Mouse (Mus musculus): ENCODE measurements around the gene Crybg1.

Crybg1 gene

DNA sequence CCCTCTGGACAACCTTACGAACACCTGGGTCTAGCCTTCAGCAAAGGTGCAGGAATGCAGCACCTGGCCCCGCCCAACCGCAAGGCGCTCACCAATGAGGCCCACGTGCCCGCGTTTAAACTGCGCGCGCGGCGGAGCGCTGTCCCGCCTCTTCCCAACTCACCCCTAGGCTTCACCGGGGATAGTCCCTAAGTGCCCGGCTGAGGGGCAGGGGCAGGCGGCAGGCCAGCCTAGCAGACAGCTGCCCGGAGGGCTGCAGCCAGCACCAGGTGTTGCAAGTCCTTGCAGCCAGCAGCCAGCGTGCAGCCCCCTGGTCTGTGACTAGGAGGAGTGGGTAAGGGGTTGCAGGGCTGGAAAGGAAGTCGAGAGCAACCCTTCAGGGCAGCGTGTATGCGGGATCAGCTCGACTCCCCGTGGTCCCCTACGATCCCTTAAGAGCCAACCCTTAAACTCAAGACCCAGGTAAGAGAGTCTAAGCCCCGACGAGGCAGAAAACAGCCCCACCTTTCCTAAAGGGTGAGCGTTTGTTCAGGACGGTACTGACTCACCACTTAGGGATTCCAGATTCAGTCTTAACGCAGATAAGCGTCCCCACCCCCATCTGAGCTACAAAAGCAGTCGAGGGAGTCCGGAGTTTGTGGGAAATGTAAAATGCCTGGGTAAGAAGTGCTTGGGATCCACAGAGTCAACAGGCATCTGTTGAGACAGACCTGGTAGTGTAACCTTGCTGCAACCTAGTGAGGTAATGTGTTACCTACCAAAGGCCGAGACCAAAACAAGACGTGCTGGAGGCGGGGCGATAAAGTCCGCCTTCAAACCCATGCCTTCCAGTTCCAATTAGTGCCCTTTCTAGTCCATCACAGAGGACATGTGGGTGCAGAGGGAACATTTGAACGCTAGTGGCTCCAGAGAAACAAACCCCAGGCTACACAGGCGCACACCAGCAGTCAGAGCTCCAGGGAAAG lies 142.7 kb downstream of the Crybg1 start:
- peak; percentile 67 for DNase-seq (ENCODE audit: low read depth, low spot score)

DNA sequence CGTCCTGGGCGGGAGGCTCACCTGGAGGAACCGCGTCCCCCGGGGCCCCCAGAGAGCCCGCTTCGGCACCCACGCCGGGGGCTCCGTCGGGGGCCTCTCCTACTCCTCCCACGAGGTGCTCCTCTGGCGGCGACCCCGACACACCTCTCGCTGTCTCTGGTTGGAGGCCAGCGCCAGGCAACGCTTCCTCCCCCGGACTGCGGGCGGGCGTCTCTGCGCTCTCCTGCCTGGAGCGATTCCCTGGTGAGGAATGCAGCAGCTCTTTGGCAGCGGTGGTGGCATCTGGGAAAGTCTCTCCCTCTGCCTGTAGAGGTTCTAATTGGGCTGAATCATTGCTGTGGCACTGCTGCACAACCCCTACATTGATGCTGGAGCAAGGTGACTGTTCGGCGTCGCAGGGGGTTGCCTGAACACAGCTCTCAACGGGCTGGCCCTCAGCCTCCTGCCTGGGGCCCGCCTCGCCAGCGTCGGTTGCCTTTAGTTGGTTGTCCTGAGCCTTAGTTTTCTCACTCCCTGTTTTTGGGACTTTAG lies 144.4 kb downstream of the Crybg1 start:
- DNase-seq (ENCODE audit: low read depth, low spot score), result peak; percentile 47

DNA sequence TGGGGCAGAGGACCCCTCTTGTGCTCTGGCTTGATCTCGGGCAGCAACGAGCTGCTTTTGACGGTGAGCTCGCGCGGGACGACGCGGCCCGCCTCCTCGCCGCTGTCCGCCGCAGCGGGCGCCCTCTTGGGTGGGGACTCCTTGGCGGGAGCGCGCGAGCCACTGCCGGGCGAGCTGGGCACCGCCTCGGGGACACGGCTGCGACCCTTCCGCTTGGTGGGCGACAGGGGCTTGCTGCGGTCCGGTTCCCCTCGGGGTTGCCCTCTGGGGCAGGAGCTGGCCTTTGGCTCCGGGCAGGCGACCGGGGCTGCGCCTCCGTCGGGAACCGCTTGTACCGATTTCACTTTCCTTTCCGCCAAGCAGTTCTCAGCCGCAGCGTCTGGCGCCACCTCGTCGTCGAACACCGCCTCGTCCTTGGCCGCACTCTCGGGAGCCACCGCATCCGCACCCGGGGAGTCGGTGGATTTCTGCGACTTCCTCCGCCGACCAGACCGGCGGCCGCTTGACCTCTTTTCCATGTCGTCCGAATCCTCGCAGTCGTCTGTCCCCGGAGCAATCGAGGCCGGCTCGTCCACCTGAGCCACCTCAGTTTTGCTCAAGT lies 145.0 kb downstream of the Crybg1 start:
- peak; percentile 87 for DNase-seq (ENCODE audit: low read depth, low spot score)

DNA sequence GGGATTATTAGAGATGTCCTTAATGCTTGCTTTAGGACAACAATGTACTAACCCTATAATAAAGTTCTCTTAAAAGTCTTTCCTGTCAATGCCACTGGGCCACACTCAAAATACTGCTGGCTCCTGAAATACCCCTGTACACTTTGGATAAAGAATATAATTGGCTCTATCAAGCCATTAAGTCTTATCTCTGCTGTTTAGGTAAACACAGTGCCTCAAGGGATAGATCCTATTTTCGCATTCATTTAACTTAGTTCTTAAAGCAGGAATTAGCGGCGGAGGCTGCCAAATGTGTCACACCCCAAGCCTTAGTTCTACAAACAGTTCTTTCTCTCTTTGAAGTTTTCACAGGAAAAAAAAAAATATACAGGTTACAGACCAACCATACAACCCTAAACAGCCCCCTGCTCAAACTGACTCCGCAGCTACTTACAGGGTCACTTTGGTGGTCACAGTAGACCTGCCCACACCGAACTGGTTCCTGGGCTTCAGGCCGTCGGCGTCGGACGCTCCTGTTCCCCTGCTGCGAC lies 145.6 kb downstream of the Crybg1 start:
- DNase-seq (ENCODE audit: low read depth, low spot score), result peak; percentile 34

DNA sequence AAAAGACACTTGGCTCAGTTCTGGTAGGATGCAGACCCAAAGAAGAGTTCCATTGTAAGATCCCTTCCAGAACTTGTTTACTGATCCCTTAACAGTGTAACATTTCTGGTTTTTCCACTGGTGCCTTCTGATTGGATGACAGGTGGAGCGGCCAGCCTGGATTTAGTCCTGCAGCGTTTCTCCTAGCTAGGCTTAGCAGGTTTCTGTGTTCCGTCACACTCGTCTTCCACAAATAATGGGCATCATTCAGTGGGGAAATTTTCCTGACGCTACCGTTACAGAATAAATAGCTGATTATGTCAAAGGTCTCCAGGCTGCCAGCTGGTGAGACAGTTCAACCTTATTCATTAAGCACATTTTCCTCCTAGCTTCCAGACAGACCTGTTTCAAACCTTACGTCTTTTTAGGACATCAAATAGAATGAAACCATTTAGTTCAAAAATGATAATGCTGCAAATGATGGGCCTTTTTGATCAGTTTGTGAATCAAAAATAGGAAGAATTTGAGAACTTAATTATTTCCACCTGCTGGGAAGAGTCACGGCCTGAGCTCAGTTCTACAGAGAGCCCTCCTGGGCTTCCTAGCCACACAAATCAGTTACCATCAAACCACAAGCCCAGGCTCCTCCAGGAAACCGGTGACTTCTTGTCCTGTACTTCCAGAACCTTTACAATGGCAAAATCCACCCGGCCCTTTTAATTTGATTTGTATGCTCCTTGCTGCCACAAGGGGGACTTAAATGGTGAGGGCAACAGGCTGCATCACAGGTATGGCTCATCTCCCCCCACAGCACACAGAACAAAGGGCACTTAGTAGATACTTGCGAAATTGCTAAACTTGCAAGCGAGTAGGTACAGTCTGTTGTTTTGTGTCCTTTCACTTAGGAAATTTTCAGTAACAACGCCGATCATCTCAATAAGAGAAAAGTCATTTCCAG lies 146.4 kb downstream of the Crybg1 start:
- DNase-seq (ENCODE audit: low read depth, low spot score), result peak; percentile 82

DNA sequence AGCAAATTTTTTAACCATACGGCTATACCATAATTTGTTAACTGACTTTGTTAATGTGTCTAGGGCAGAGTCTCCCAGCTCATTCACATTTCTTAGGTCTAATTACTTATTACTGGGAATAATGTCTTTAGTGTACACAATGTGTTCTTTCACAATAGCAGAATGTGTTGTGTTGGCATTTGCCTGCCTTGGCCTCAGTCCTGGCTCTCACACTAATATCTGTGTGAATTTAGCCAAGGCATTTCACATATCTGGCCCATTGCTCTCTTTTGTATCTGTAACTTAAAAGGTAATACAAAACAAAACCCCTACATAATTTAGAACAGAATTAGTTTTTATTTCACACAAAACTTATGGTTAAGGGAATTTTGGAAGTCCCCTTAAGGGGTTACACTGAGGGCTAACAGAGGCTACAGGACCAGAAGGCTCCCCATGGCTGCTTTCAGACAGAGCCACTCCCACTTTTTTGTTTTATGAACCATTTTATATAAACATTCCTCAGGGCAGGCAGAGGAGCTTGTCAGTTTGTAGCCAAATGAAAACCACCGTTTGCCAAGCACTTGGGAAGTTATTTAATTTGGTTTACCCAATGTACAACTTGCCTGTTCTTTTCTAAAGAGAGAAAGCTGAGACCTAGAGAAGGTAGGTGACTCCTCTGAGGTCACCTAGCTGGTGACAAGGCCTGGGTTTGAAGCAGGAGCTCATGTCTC lies 148.3 kb downstream of the Crybg1 start:
- no peak for DNase-seq (ENCODE audit: low read depth, low spot score)

DNA sequence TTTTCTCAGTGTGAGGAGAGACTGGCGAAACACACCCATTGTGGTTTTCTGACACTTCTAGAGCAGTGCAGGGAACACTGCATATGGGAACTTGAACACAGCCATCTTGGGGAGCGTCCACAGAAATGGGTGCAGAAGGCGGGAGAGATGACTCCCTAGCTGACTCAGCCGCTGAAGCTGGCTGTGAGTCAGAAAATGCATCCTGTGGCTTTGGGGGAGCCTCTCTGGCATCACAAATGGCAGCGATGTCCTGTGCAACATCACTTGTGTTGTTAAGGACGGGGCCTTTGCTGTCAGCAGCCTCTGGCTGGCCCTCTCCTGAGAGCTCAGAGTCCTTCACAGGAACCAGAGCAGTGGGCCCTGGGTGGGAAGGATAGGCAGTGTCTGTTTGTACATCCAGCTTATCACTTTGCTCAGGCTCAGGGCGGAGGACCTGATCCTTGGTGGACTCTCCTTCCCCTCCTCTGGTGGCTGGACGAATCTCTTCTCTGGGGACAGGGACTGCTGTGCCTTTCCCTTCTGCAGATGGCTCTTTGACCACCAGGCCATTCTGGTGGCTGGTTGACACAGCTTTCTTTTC lies 150.1 kb downstream of the Crybg1 start:
- DNase-seq (ENCODE audit: low read depth, low spot score), result peak; percentile 51

DNA sequence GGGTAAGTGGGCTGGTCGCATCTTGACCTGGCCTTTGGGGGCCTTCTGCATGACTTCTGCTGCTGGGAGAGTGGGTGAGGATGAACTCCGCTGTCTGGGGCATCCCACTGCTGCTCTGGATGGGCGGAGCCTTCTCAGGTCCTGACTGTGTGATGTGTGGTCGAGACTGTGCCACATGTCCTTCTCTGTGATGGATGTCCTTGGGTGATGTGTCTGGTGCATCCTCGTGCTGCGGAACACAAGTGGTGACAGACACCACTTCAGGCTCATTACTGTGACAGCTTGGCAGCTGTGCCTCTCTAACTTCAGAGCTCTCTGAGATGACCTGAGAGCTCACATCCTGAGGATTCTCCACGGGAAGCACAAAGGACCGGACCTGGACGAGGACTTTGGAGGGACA lies 150.6 kb downstream of the Crybg1 start:
- DNase-seq (ENCODE audit: low read depth, low spot score), result peak; percentile 33

DNA sequence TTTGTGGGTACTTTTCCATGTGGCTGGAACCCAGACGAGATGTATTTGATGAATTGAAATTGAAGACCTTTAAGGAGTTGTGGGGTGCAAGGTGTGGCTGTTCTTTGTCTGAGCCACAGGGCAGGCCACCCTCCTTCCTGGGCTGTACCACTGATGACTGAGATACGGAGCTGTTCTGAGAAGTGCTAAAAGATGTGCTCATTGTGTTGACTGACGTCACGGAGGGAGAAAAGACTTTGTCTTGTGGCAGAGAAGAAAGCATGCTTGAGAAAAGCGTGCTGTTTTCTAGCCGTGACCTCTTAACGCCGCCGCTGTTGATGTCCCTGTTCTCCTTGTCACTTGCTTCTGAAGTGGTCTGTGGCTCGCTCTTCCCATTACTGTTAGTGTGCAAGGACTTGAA lies 151.4 kb downstream of the Crybg1 start:
- DNase-seq (ENCODE audit: low read depth, low spot score), result peak; percentile 90

DNA sequence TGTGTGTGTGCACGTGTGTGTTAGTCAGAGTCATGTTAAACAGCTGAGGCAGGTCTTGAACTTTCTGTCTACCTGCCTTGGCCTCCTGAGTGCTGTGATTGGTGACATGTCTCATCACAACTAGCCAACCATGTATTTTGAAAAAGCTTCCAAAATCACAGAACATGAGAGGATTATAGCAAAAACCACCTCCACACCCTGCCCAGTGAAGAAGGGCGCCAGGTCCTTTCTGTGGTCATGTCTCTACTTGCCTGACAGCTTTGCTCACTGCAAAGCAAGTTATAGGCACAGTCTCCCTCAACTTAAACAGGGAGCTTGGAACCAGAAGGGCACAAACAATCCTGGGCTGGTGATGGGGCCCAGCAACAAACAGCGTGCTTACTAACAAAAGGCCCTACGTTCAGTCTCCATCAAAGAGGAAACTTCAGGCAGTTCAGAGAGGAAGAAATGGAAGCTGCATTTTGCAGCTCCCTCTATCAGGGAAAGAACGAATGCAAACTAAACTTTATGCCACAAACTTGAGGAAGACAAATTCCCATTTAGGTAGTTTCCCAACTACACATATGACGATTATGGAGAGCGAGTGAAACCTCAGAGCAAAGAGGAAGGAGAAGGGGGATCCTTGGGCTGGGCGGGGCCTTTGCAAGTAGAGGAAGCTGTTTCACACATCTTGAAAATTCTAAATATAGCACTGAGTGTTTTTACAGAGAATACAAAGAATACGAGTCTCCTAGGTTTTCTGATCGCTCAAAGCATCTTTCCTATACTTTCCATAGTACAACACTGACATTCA lies 152.6 kb downstream of the Crybg1 start:
- peak; percentile 79 for DNase-seq (ENCODE audit: low read depth, low spot score)

DNA sequence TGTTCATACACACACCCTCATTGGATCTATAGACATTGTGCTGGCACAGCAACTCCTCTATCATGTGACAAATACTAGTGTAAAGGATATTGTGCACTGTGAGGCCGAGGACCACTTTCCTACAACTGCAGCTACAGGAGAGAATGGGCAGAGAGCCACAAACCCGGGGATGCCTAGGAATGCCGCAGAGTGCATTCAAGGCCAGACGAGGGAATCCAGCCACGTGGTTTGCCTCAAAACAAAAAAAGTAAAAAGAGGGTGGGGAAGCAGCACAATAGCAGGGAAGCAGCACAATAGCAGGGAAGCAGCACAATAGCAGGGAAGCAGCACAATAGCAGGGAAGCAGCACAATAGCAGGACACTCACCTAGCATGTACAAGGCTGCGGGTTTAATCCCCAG lies 155.5 kb downstream of the Crybg1 start:
- no peak for DNase-seq (ENCODE audit: low read depth, low spot score)

DNA sequence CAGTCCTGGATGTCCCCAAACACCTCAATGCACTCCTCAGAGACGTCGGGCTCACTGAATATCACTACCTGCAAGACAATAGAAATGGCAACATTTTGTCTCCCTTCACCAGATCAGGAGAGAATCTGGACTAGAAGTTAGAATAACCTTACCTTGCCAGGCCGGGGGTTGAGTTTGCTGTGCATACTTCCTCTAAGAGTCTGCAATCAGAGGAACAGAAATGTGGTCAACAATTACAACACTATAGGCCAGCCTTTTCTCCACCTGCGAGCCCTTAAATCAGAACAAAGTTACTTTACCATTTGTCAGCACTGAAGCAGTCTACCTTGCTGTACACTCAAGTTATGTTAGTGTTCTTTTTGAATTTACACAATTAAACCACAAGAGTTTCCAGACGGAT lies 156.1 kb downstream of the Crybg1 start:
- DNase-seq (ENCODE audit: low read depth, low spot score), result no peak

DNA sequence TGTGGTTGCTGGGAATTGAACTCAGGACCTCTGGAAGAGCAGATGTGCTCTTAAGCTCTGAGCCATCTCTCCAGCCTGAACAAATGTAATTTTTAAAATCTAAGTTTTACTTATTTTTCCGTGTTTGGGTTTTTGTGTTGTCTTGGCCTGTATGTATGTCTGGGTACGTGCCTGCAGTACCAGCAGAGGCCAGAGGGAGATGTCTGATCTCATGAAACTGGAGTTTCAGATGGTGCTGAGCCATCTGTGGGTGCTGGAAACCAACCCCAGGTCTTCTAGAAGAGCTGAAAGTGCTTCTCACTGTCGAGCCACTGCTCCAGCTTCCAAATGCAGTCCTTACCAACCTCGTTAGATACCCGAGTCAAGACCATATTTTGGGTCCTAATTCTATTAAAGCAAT lies 157.4 kb downstream of the Crybg1 start:
- peak; percentile 31 for DNase-seq (ENCODE audit: low read depth, low spot score)

DNA sequence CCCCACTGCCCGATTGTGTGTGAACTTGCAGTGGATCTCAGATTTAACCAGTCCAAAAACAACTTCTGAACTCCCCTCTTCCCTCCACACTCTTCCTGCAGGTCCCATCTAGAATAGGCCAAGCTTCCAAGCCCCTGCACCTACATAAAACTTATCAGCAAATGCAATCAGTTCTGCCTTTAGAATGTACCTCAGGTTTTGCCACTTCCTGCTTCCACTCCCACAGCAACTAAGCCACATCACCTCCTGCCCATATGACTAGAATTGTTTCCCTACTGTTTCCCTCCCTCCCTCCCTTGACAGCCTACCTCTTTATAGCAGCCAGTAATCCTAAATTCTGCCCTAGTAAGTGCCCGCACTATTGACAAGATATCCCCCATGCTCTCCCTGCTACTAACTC lies 164.8 kb downstream of the Crybg1 start:
- DNase-seq (ENCODE audit: low read depth, low spot score), result peak; percentile 20

DNA sequence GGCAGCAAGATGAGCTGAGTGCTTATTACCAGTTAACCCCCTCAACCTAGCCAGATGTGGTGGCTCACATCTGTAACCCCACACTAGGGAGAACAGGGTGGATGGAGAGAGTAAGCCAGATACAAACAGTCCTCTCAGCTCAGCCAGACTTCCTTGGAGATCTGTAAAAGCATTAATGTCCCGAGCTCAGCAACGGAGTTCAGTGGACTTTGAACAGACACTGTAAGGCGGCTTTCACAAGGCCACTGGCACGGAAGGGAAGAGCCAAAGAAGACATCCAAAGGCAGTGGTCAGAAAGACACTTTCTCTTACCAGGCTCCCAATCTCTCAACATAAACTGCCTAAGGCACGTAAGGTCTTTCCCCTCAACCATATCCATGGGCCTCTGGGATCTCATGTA lies 165.4 kb downstream of the Crybg1 start:
- no peak for DNase-seq (ENCODE audit: low read depth, low spot score)

DNA sequence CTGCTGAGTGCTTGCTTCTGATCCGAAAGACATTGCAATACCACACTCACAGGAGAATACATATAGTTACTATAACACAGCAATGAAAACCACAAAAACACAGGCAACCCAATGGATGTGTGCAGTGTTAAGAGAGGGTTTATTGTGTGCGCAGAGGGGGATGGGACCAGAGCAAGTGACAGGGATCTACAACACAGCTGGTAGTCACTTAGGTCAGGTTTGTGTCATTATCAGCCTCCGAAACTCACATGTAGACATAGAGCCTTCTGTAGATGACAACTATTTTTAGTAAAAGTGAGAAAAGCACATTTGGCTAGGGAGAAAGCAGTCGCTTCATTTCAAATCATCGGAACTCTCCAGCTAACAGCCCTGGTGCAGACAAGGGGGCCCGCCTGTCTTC lies 166.2 kb downstream of the Crybg1 start:
- no peak for DNase-seq (ENCODE audit: low read depth, low spot score)

DNA sequence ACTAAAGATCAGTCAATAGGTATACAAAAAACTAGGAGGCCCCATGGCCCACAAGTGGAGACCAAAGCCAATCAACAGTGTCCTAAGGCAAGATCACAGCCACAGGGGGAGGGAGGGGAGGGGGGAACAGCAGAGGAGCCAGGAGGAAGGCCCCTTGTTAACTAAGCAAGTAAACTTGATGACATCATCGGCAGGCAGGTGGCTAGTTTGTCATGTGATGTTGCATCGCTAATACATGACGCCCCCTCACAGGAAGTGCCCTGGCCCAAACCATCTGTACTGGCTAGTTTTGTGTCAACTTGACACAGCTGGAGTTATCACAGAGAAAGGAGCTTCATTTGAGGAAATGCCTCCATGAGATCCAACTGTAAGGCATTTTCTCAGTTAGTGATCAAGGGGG lies 167.9 kb downstream of the Crybg1 start:
- peak; percentile 26 for DNase-seq (ENCODE audit: low read depth, low spot score)

DNA sequence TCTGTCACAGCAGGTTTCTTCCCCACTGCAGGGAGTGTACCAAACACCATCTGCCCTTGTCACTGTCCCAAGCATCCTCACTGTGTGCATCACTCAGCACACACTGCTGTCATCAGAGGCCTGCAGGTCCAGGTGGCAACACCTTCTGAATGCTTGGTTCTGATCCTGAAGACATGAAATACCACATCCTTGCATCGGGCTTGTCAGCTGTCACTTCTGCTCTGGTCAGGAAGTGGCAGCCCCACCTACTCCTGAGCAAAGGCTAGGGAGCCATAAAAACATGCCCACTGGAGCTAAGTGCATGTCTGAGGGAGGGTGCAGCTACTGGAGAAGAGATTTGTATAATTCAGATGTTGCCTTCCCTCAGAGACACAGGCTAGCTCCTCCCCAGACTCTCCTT lies 168.6 kb downstream of the Crybg1 start:
- peak; percentile 35 for DNase-seq (ENCODE audit: low read depth, low spot score)

DNA sequence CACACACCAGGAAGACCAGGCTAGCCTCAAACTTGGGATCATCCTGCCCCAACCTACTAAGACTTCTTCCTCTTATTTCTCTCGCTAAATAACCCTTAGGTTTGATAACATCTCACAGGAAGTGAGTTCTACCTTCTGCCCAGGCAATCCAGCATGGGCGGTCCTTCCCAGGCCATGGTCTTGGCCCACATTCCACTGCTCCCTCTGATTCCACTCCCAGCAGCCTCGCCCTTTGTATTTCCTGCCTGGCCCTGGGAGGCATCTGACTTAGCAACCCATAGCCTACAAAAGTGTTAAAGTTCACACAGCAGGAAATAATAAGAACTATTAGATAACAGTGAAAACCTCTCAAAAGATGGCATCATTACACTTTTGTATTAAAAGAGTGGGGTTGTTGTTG lies 171.3 kb downstream of the Crybg1 start:
- DNase-seq (ENCODE audit: low read depth, low spot score), result no peak

DNA sequence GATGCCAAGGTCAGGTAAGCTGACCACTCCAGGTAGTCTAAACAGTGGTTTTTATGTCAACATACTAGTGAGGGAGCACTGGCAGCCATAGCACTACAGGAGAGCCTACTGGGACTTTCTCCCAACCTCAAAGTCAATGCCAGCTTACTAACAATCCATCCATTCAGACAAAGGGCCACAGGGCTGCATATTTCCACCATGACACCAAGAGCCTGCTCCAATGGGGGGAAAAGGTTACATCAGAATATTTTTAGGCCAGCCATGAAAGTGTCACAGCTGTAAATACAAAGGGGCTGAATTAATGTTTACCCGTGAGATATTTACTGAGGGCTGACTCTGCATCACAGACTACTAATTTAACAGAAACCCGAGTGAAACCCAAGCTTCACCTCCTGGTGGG lies 175.4 kb downstream of the Crybg1 start:
- no peak for DNase-seq (ENCODE audit: low read depth, low spot score)

All from CD4-positive, CD25-positive, alpha-beta regulatory T cell, adult 2 months (primary cell).